Mouse (Mus musculus) liver, embryonic 11.5 days (tissue): ENCODE data around the gene Cacna1d. TPM values are rescaled to one million over a fixed set of nuclear protein-coding genes. Genes with fewer than 3 reads are reported as not detected.
A peak's percentile ranks its signal among the peaks of the same experiment; 100 is the strongest.

Experiments
- ATAC-seq: fragments of 200-750 bp; cut with Nextera tagmentation; replicated peaks from 2 replicates; pipeline ENCODE4 v1.8.0; 2017; ENCODE audit warnings: moderate number of reproducible peaks, mild to moderate bottlenecking, moderate TSS enrichment, moderate library complexity; ENCODE audit not compliant: low FRiP score
- DNase-seq: peaks from one replicate; pipeline ENCODE4 v3.0.0-alpha.2; 2017; ENCODE audit warnings: low spot score
- H3K27ac ChIP-seq: fragments of 300-500 bp; sonication (generic); 2 replicates; pipeline ENCODE4 v1.5.1; 2014; ENCODE audit warnings: mild to moderate bottlenecking, low read depth, low read length, control low read depth
- H3K27me3 ChIP-seq: fragments of 300-500 bp; sonication (generic); replicated peaks from 2 replicates; pipeline ENCODE4 v1.6.1; 2014; ENCODE audit warnings: low read length, mixed read lengths; ENCODE audit not compliant: control insufficient read depth, insufficient read depth
- H3K36me3 ChIP-seq: fragments of 300-500 bp; sonication (generic); 2 replicates; pipeline ENCODE4 v1.6.1; 2014; ENCODE audit warnings: mild to moderate bottlenecking, low read length, moderate library complexity, mixed read lengths; ENCODE audit not compliant: control insufficient read depth, insufficient read depth
- H3K4me1 ChIP-seq: fragments of 300-500 bp; sonication (generic); replicated peaks from 2 replicates; pipeline ENCODE4 v1.6.1; 2014; ENCODE audit warnings: low read length, mixed read lengths; ENCODE audit not compliant: control insufficient read depth, insufficient read depth
- H3K4me2 ChIP-seq: fragments of 300-500 bp; sonication (generic); 2 replicates; pipeline ENCODE4 v1.6.1; 2014; ENCODE audit warnings: mild to moderate bottlenecking, control low read depth, moderate library complexity
- H3K4me3 ChIP-seq: fragments of 300-500 bp; sonication (generic); 2 replicates; pipeline ENCODE4 v1.5.1; 2014; ENCODE audit warnings: low read depth, low read length, control low read depth
- H3K9ac ChIP-seq: fragments of 300-500 bp; sonication (generic); 2 replicates; pipeline ENCODE4 v1.6.1; 2014; ENCODE audit warnings: low read depth, low read length, control low read depth
- H3K9me3 ChIP-seq: fragments of 300-500 bp; sonication (generic); 2 replicates; pipeline ENCODE4 v1.6.1; 2016; ENCODE audit warnings: low read length, inconsistent platforms, mixed read lengths; ENCODE audit not compliant: control insufficient read depth
- WGBS: fragments of 180-500 bp; shearing (Covaris S2); extraction: QIAGEN DNeasy Blood & Tissue Kit; methylation state at CpG from one replicate; pipeline ENCODE4 v1.1.7; 2014; 5-methylcytosine and 5-hydroxymethylcytosine counted together
- polyA plus RNA-seq: library from polyadenylated mRNA; unstranded; fragments of >200 nt; fragmentation: Nextera tagmentation; extraction: Ambion mirVana; gene quantifications from 2 replicates; pipeline ENCODE4 v1.2.1, GENCODE M21; 2014

Cacna1d gene
- polyA plus RNA-seq, 1 experiment from 2014 or later: 1.2 TPM

DNA sequence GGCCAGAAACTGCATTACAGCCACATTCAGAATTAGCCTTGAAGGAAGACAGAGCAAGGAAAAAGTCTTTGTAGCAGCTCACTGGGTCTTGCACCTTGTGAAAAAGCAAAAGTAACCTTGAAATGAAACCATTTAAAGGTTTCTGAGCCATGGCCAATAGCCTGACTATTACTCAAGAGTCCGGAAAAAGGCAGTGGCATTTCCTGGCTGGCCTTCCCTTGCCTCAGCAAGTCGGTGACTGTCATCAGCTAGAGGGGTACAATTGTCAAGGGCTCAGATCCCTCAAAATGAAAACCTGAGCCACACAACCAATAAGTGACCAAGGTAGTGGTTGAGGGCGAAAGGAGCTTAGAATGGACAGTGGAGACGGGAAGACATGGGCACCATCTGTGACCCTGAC, 66.6 kb downstream of the Cacna1d start:
- no peak overlapping the region for H3K4me2 ChIP-seq
- no peaks in the 10 kb centered on the region for H3K9me3 ChIP-seq
- DNase-seq (no peak), ATAC-seq (no peak)
- H3K27ac ChIP-seq: no peak overlapping the region
- no peaks in the 10 kb centered on the region for H3K36me3 ChIP-seq
- H3K4me1 ChIP-seq: no peaks in the 10 kb centered on the region
- WGBS: 80% methylated on average over 4 of the region's 4 CpGs
- no peak overlapping the region for H3K4me3 ChIP-seq
- H3K9ac ChIP-seq: no peak overlapping the region
- H3K27me3 ChIP-seq: no peaks in the 10 kb centered on the region

DNA sequence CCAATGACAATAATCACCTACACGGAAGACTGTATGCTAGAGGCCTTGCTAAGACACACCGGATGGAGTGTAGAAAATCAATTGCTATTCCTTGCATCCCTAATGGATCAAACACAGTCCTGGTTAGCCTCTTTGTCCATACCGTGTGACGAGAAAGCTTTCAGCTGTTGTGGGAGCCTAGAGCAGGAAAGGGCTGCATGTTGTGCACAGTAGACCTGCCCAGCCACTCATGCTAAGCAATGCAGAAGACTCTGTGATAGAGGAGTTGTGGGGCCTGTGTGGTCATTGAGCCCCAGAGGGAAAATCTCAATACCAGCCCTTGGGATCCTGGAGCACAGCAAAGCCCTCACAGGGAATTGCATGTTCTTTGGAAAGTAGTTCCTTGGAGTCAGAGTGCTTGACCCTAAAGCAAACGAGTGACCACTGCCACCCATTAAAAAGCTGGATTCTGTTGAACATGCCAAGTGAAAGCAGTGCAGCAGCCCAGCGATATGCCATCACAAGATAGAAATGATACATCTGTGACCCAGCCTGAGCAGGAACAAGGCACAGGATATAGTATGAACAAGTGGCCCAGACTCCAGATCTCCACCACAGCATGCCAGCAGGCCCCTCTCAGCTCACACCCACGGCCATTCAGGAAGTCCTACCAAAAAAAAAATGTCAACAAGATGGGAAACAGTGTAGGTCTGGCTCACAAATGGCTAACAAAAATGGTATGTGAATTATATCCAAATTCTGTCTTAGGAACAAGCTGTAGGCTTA, 68.7 kb downstream of the Cacna1d start:
- H3K27me3 ChIP-seq: no peaks in the 10 kb centered on the region
- H3K27ac ChIP-seq: no peak overlapping the region
- H3K9me3 ChIP-seq: no peaks in the 10 kb centered on the region
- no peak overlapping the region for H3K4me2 ChIP-seq
- H3K36me3 ChIP-seq: no peaks in the 10 kb centered on the region
- no peaks in the 10 kb centered on the region for H3K4me1 ChIP-seq
- H3K9ac ChIP-seq: no peak overlapping the region
- DNase-seq (no peak), ATAC-seq (no peak)
- 85% methylated on average over 7 of the region's 7 CpGs for WGBS
- H3K4me3 ChIP-seq: no peak overlapping the region

- Histone ChIP-seq H3K27me3 (no peaks in the 10 kb centered on the region), H3K9me3 (no peaks in the 10 kb centered on the region), H3K9ac (no peak overlapping the region), H3K4me2 (no peak overlapping the region), H3K4me3 (no peak overlapping the region), H3K27ac (no peak overlapping the region), H3K36me3 (no peaks in the 10 kb centered on the region), H3K4me1 (no peaks in the 10 kb centered on the region)
- DNase-seq (no peak), ATAC-seq (no peak)
- 72% methylated on average over 7 of the region's 7 CpGs for WGBS
These were observed 71.8 kb downstream of the Cacna1d start for GRCm38 (mm10) chr14:30419458-30419857.

GRCm38 (mm10) chr14:30419046-30419445, 72.2 kb downstream of the Cacna1d start:
- Histone ChIP-seq H3K4me1 (no peaks in the 10 kb centered on the region), H3K27ac (no peak overlapping the region), H3K4me3 (no peak overlapping the region), H3K9me3 (no peaks in the 10 kb centered on the region), H3K4me2 (no peak overlapping the region), H3K36me3 (no peaks in the 10 kb centered on the region), H3K27me3 (no peaks in the 10 kb centered on the region), H3K9ac (no peak overlapping the region)
- no peak for ATAC-seq
- no peak for DNase-seq
- WGBS: 74% methylated on average over 6 of the region's 6 CpGs

DNA sequence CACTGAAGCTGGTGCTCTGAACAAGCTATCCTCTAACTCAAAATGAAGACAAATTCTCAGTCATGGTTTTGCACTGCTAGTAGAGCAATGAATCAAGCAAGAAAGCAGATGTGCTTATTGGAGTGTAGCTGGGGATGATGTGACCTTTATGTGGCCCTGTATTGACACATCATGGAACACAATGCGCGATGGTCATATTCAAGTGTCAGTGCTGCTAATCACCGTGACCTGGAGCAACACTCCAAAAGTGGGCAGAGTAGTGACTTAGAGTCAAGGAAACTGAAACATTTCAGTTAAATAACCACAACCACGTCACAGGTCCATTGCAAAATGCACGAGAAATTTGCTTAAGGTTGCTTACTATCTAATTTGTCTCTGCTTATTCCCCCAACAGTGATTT, 75.4 kb downstream of the Cacna1d start:
- Histone ChIP-seq H3K4me2 (no peak overlapping the region), H3K9me3 (no peaks in the 10 kb centered on the region), H3K9ac (no peak overlapping the region), H3K27ac (no peak overlapping the region), H3K27me3 (no peaks in the 10 kb centered on the region), H3K4me1 (no peaks in the 10 kb centered on the region), H3K36me3 (no peaks in the 10 kb centered on the region), H3K4me3 (no peak overlapping the region)
- DNase-seq (no peak), ATAC-seq (no peak)
- 81% methylated on average over 5 of the region's 5 CpGs for WGBS

- no peak for DNase-seq
- Histone ChIP-seq H3K9ac (no peak overlapping the region), H3K27me3 (no peaks in the 10 kb centered on the region), H3K4me2 (no peak overlapping the region), H3K4me1 (no peaks in the 10 kb centered on the region), H3K36me3 (no peaks in the 10 kb centered on the region), H3K9me3 (no peaks in the 10 kb centered on the region), H3K27ac (no peak overlapping the region), H3K4me3 (no peak overlapping the region)
- 56% methylated on average over 2 of the region's 2 CpGs for WGBS
- ATAC-seq: no peak
These were observed 77.1 kb downstream of the Cacna1d start for GRCm38 (mm10) chr14:30414131-30414530.

GRCm38 (mm10) chr14:30409331-30409730, 81.9 kb downstream of the Cacna1d start:
- Histone ChIP-seq H3K36me3 (no peaks in the 10 kb centered on the region), H3K27ac (no peak overlapping the region), H3K4me2 (no peak overlapping the region), H3K4me1 (no peaks in the 10 kb centered on the region), H3K27me3 (no peaks in the 10 kb centered on the region), H3K9me3 (no peaks in the 10 kb centered on the region), H3K9ac (no peak overlapping the region), H3K4me3 (no peak overlapping the region)
- ATAC-seq (no peak), DNase-seq (peak; percentile 18)
- WGBS: 67% methylated on average over 4 of the region's 4 CpGs

DNA sequence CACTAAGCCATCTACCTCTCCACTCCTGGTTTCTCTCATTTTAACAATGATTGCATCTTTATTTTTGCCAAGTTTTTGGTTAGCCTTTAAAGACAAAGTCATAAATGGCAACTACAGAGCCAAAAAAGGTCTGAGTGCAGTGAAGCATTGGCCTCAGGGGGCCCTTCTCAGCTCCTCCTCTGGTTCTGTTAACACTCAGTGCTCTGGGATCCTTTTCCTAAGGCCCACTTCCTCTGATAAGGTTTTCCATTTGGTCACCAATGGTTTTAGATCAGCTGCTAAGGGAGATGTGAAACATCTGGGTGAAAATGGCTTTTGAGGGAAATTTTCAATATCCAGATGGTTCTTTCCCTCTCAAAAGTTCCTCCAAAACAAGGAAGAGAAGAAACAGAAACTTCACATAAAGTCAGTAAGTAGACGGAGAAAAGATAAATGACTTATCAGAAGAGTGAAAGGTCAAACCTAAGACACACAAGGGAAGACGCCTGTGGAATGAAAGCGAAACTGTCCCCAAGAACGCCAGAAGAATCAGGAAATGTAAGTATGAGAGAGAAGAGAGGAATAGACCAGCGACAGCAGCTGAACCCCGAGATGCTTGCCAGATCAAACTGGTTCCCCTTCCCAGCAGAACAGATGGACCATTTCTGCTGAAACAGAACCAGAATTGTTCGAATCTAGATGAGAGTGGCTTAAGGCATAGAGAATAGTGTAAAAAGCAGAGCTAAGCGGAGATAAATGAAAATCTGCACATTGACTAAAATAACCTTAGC, 85.6 kb downstream of the Cacna1d start:
- Histone ChIP-seq H3K36me3 (no peaks in the 10 kb centered on the region), H3K9ac (no peak overlapping the region), H3K4me1 (no peaks in the 10 kb centered on the region), H3K4me2 (peak overlapping the region; percentile 16; the same call in 1 of the 2 replicates), H3K27me3 (no peaks in the 10 kb centered on the region), H3K4me3 (no peak overlapping the region), H3K9me3 (no peaks in the 10 kb centered on the region), H3K27ac (no peak overlapping the region)
- DNase-seq: peak; percentile 19
- no peak for ATAC-seq
- 47% methylated on average over 8 of the region's 8 CpGs for whole genome bisulfite sequencing

DNA sequence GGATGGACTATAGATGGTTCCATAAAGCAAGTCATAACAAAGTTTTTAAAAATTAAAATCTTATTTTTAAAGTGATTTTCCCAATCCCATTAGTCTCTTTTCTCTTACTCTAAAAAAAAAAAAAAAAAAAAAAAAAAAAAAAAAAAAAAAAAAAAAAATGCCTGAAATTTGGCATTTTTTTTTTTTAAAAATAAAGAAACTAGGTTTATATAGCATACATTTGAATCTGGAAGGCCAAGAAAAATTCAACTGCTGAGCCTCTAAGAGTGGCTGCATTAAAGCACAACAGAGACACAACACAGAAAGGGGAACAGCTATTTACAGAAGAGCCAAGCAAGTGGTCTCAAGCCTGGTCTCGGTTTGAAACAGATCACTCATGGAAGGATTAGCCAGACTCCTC, 112.9 kb downstream of the Cacna1d start:
- WGBS: 61% methylated on average over 1 of the region's 1 CpGs
- DNase-seq (no peak), ATAC-seq (no peak)
- no peaks in the 10 kb centered on the region for H3K36me3 ChIP-seq
- no peaks in the 10 kb centered on the region for H3K27me3 ChIP-seq
- H3K4me3 ChIP-seq: no peak overlapping the region
- no peak overlapping the region for H3K9ac ChIP-seq
- H3K27ac ChIP-seq: no peak overlapping the region
- H3K4me1 ChIP-seq: no peaks in the 10 kb centered on the region
- no peaks in the 10 kb centered on the region for H3K9me3 ChIP-seq
- no peak overlapping the region for H3K4me2 ChIP-seq
